Mouse (Mus musculus) gastrocnemius, adult 2 months (tissue): ENCODE data around the gene Prlh. TPM values are rescaled to one million over a fixed set of nuclear protein-coding genes. Genes with fewer than 3 reads are reported as not detected.

Source experiments
- DNase-seq: peaks from one replicate; pipeline ENCODE4 v3.0.0; 2022
- H3K27ac ChIP-seq: fragments of 200-600 bp; 2 replicates; pipeline ENCODE4 v1.8.1; 2022; ENCODE audit warnings: mild to moderate bottlenecking
- H3K4me3 ChIP-seq: fragments of 200-600 bp; 2 replicates; pipeline ENCODE4 v1.8.1; 2022; ENCODE audit warnings: mild to moderate bottlenecking, moderate library complexity
- CTCF ChIP-seq: fragments of 200-600 bp; IDR thresholded peaks from 2 replicates; pipeline ENCODE4 v1.8.1; 2022; ENCODE audit warnings: antibody characterized with exemption, mild to moderate bottlenecking, moderate library complexity
- intact Hi-C: fragments of 180-260 bp; cut with DNase I; formaldehyde crosslinking; loops from one replicate; pipeline ENCODE4 v1.15.1; 2025
- total RNA-seq, 2 experiments: library from RNA; stranded (reverse); gene quantifications; 2 replicates each; pipeline ENCODE4 v1.2.3; 2021

Gene Prlh
- total RNA-seq, 2 experiments from 2014 or later = not detected

GRCm38 (mm10) chr1:90997136-90997535 is 44.2 kb downstream of the Prlh start:
- no peak overlapping the region for H3K4me3 ChIP-seq
- intact Hi-C loops = no loop called here
- TF ChIP-seq CTCF = no peak
- DNase-seq = no peak
- no peak overlapping the region for H3K27ac ChIP-seq

- no peak for TF ChIP-seq CTCF
- no peak for DNase-seq
- intact Hi-C loops = no loop called here
- Histone ChIP-seq H3K4me3 (peak overlapping the region; percentile 95), H3K27ac (0 out of 2 replicates have a peak overlapping the region, but pooled peaks have one; percentile 97)
These were observed 44.7 kb downstream of the Prlh start for GRCm38 (mm10) chr1:90997641-90998040.

GRCm38 (mm10) chr1:90998268-90998890 is 45.5 kb downstream of the Prlh start, which contains the start of gene Lrrfip1:
TSS of gene Lrrfip1 (plus strand) at chr1:90998737.
- intact Hi-C loops = no loop called here
- peak; percentile 85 for DNase-seq

GRCm38 (mm10) chr1:90998891-90999611 is 46.1 kb downstream of the Prlh start:
- peak overlapping the region; percentile 97 for H3K27ac ChIP-seq
- TF ChIP-seq CTCF = no peak
- intact Hi-C loops = no loop called here
- peak overlapping the region; percentile 95 for H3K4me3 ChIP-seq
- DNase-seq = peak; percentile 44

More at GRCm38 (mm10) chr1:90998268-90998890, 45.5 kb downstream of the Prlh start, which contains the start of gene Lrrfip1:
- TF ChIP-seq CTCF = no peak
- Histone ChIP-seq H3K27ac (peak within 1 kb of the TSS; percentile 97), H3K4me3 (peak within 1 kb of the TSS; percentile 95)

- TF ChIP-seq CTCF = peak; percentile 8; the same call in 1 of the 2 replicates
- peak; percentile 70 for DNase-seq
- H3K27ac ChIP-seq = peak overlapping the region; percentile 97
- intact Hi-C loops = no loop called here
- peak overlapping the region; percentile 95 for H3K4me3 ChIP-seq
These were observed 47.1 kb downstream of the Prlh start for GRCm38 (mm10) chr1:90999911-91000601.

- no peak for DNase-seq
- intact Hi-C loops = no loop called here
- H3K27ac ChIP-seq = peak overlapping the region; percentile 97
- peak overlapping the region; percentile 95 for H3K4me3 ChIP-seq
- no peak for TF ChIP-seq CTCF
These were observed 48.2 kb downstream of the Prlh start for GRCm38 (mm10) chr1:91001101-91001500.

GRCm38 (mm10) chr1:91001871-91002539 is 49.1 kb downstream of the Prlh start:
- DNase-seq = peak; percentile 56
- intact Hi-C loops = no loop called here
- Histone ChIP-seq H3K27ac (peak overlapping the region; percentile 97), H3K4me3 (peak overlapping the region; percentile 95)
- TF ChIP-seq CTCF = no peak

GRCm38 (mm10) chr1:91002641-91003040 is 49.7 kb downstream of the Prlh start:
- Histone ChIP-seq H3K27ac (peak overlapping the region; percentile 97), H3K4me3 (peak overlapping the region; percentile 4)
- intact Hi-C loops = no loop called here
- DNase-seq = no peak
- TF ChIP-seq CTCF = no peak

Other genes starting within 250 kb of the Prlh start
- 10 to 100 TPM; 21.6 to 51.5 TPM for gene Col6a3, start 109.1 kb upstream of the Prlh start, total RNA-seq
- gene Mlph, start 38.0 kb upstream of the Prlh start, total RNA-seq = under 1 TPM; 0.20 to 0.25 TPM
- not detected for gene Rab17, start 16.6 kb downstream of the Prlh start, total RNA-seq
- gene Lrrfip1, start 45.6 kb downstream of the Prlh start, total RNA-seq = 100 to 1,000 TPM; 131 to 149 TPM
- gene Rbm44, start 192.0 kb downstream of the Prlh start, total RNA-seq = not detected
- 10 to 100 TPM; 19.0 to 29.3 TPM for gene Ramp1, start 226.7 kb downstream of the Prlh start, total RNA-seq